Mouse (Mus musculus) thymus, adult 2 months (tissue): Measurements from ENCODE around the gene N4bp1. TPM values are rescaled to one million over a fixed set of nuclear protein-coding genes. Genes with fewer than 3 reads are reported as not detected.
A peak's percentile ranks its signal among the peaks of the same experiment; 100 is the strongest.

Source experiments
- DNase-seq: peaks from one replicate; pipeline ENCODE4 v3.0.0; 2021
- H3K27ac ChIP-seq: fragments of 200-500 bp; 2 replicates; pipeline ENCODE4 v1.5.1; 2012; ENCODE audit warnings: low read length, control low read depth; ENCODE audit not compliant: control insufficient read depth, insufficient read depth
- H3K27me3 ChIP-seq: fragments of 200-500 bp; 2 replicates; pipeline ENCODE4 v1.6.1; 2012; ENCODE audit warnings: mild to moderate bottlenecking, low read length, moderate library complexity, mixed read lengths; ENCODE audit not compliant: control insufficient read depth, insufficient read depth
- H3K36me3 ChIP-seq: fragments of 200-500 bp; 2 replicates; pipeline ENCODE4 v1.6.1; 2012; ENCODE audit warnings: mild to moderate bottlenecking, low read length, moderate library complexity; ENCODE audit not compliant: control insufficient read depth, insufficient read depth
- H3K4me1 ChIP-seq: fragments of 200-500 bp; replicated peaks from 2 replicates; pipeline ENCODE4 v1.6.1; 2012; ENCODE audit warnings: low read length; ENCODE audit not compliant: control insufficient read depth, insufficient read depth
- H3K4me3 ChIP-seq: fragments of 200-500 bp; 2 replicates; pipeline ENCODE4 v1.5.1; 2012; ENCODE audit warnings: mild to moderate bottlenecking, low read length, control low read depth, moderate library complexity; ENCODE audit not compliant: control insufficient read depth, insufficient read depth
- CTCF ChIP-seq: fragments of 200-500 bp; IDR thresholded peaks from 2 replicates; pipeline ENCODE4 v1.5.1; 2012; ENCODE audit warnings: mild to moderate bottlenecking, control low read depth, low read length, moderate library complexity, borderline replicate concordance; ENCODE audit not compliant: control insufficient read depth, poor library complexity, insufficient read depth; ENCODE audit errors: extremely low read depth
- POLR2A ChIP-seq: fragments of 200-500 bp; IDR thresholded peaks from 2 replicates; pipeline ENCODE4 v1.6.1; 2012; ENCODE audit warnings: mild to moderate bottlenecking, low read length, control low read depth, moderate library complexity; ENCODE audit not compliant: control insufficient read depth, poor library complexity, insufficient read depth; ENCODE audit errors: extremely low read depth
- WGBS: fragments of 180-500 bp; shearing (Covaris S2); methylation state at CpG from one replicate; pipeline ENCODE4 v1.1.7; 2018; 5-methylcytosine and 5-hydroxymethylcytosine counted together
- polyA plus RNA-seq: library from polyadenylated mRNA; depleted of rRNA; stranded (reverse); fragments of >200 nt; gene quantifications from 2 replicates; pipeline ENCODE4 v1.2.3, GENCODE M21; 2012

N4bp1 gene
- polyA plus RNA-seq, 1 experiment: 17.2 TPM

DNA sequence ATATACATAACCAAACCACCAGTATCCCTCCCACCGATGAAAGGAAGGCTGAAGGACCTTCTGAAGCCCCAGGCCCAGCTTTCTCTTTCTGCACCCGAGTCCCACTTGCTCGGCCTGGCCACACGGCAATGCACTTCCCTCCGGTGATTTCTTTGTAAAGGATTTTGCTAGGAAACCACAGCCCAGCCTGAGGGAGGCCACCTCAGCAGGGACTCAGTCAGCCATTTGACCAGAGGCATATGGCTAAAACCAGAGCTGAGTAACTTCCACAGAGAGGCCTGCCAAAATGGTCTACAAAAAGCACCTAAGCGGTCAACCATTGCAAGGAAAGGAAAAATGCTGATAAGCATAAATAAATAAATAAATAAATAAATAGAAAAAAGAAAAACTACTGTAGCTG lies 90.3 kb downstream of the N4bp1 start:
- Histone ChIP-seq H3K4me1 (peaks cover 6% of the 10 kb centered on the region; the same call in 1 of the 2 replicates), H3K36me3 (no peaks in the 10 kb centered on the region), H3K4me3 (no peak overlapping the region), H3K27me3 (no peaks in the 10 kb centered on the region), H3K27ac (no peak overlapping the region)
- 51% methylated on average over 6 of the region's 6 CpGs for WGBS
- DNase-seq: no peak
- TF ChIP-seq CTCF (no peak), POLR2A (no peak)

DNA sequence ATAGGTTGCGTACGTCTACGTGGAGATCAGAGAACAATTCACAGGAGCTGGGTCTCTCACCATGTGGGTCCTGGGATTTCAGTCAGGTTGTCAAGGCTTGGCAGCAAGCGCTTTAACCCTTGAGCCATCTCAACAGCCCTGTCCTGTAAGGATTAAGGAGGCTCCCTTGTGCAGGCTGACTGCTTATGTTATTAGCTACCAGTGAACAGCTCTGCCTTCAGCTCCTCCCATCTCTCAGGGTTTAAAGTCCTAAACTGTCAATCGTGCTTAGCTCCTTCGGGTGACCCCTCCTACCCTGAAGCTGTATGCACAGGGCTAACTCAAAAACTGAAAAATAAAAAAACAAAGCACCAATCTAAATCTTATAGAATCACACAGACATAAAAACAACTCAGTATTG lies 93.5 kb downstream of the N4bp1 start:
- DNase-seq: no peak
- H3K27ac ChIP-seq: no peak overlapping the region
- no peak overlapping the region for H3K4me3 ChIP-seq
- no peaks in the 10 kb centered on the region for H3K36me3 ChIP-seq
- no peaks in the 10 kb centered on the region for H3K27me3 ChIP-seq
- no peaks in the 10 kb centered on the region for H3K4me1 ChIP-seq
- 97% methylated on average over 6 of the region's 6 CpGs for WGBS
- no peak for TF ChIP-seq CTCF
- TF ChIP-seq POLR2A: no peak

DNA sequence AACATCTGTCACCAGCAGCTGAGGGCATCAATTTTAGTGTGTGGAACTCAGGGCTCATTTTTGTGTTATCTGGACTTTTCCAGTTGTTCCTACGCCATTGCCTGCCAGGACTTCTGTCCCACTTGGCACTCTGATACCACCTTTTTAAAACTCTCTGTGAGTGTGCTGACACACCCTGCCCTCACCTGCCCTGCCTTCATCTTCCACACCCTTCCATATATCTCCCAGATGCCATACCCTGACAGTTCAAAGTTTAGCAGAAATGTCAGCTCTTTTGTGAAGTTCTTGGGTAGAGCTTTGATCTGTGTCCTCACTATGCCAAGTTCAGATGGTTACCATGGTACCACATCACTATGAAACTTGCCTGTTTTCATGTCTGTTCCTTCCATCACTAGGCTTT lies 95.5 kb downstream of the N4bp1 start:
- no peak for DNase-seq
- WGBS: 97% methylated on average over 1 of the region's 1 CpGs
- no peaks in the 10 kb centered on the region for H3K27me3 ChIP-seq
- no peak for TF ChIP-seq POLR2A
- no peak for TF ChIP-seq CTCF
- no peak overlapping the region for H3K4me3 ChIP-seq
- no peaks in the 10 kb centered on the region for H3K4me1 ChIP-seq
- H3K27ac ChIP-seq: no peak overlapping the region
- H3K36me3 ChIP-seq: no peaks in the 10 kb centered on the region

DNA sequence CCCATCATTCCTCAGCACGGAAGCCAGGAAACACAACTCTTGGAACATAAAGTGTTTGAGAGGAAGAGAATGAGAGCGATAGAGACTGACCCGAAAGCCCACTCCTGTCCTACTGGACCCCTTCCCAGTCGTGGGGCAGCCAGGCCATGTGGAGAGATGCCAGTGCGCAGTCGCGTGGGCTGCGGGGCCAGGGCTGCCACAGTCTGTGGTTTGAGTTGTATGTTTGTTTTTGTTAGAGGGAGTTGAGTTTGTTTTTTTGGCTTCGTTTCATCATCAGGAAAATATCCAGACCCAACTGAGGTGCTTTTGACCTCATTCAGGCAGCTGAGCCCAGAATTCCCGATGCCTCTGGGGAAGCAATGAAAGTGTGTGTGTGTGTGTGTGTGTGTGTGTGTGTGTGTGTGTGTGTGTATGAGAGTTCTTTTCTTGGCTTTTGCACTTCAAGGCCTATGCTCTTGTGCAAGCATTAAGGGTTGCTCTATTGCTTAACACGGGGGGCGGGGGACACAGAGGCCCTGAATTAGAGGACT lies 97.1 kb downstream of the N4bp1 start:
- no peak overlapping the region for H3K27ac ChIP-seq
- no peak overlapping the region for H3K4me3 ChIP-seq
- H3K27me3 ChIP-seq: no peaks in the 10 kb centered on the region
- DNase-seq: no peak
- no peak for TF ChIP-seq CTCF
- no peak for TF ChIP-seq POLR2A
- H3K4me1 ChIP-seq: no peaks in the 10 kb centered on the region
- WGBS: 89% methylated on average over 12 of the region's 12 CpGs
- no peaks in the 10 kb centered on the region for H3K36me3 ChIP-seq

DNA sequence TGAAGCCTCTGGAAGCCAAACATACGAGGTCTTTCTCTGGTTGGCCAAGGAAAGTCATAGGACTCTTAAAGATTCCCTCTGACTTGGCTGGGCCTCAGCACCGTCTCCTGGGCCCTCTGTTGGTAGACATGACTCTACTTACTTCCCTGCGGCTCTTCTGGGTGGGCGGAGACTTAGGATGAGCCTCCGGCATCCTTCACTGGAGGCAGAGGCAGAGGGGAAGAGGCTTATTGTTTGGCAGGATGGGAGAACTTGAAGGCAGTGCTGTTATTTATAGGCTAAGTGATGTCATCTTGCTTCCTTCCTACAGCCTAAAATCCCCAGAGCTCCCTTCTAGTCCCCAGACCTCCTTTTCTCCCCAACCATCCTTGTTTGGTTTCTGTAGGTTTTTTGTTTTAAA lies 98.6 kb downstream of the N4bp1 start:
- 71% methylated on average over 5 of the region's 5 CpGs for WGBS
- H3K4me1 ChIP-seq: no peaks in the 10 kb centered on the region
- no peak for TF ChIP-seq POLR2A
- no peak for TF ChIP-seq CTCF

DNA sequence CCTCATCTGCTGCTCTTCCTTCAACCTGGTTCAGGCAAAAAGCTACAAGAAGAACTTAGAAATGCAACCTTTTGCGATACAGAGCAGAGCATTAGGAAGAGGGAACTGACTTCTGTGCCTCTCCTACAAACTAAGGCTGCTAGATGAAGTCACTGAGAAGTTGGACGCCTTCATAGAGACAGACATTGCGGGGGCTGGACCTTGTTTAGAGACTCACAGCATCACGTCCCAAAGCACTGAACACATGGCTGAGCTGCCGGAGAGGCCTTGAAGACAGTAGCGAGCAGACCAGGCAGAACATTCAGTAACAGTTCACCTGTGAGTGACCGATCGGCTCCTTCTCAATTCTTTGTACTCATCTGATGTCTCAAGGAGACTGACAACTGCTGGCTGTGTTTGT lies 104.0 kb downstream of the N4bp1 start:
- H3K4me3 ChIP-seq: no peak overlapping the region
- no peaks in the 10 kb centered on the region for H3K36me3 ChIP-seq
- TF ChIP-seq POLR2A (no peak), CTCF (no peak)
- no peaks in the 10 kb centered on the region for H3K27me3 ChIP-seq
- H3K4me1 ChIP-seq: peaks cover 5% of the 10 kb centered on the region; the same call in 1 of the 2 replicates
- H3K27ac ChIP-seq: no peak overlapping the region
- DNase-seq: no peak
- WGBS: 97% methylated on average over 8 of the region's 8 CpGs

More for the DNA sequence above, 98.6 kb downstream of the N4bp1 start:
- Histone ChIP-seq H3K4me3 (no peak overlapping the region), H3K27me3 (no peaks in the 10 kb centered on the region), H3K27ac (no peak overlapping the region), H3K36me3 (no peaks in the 10 kb centered on the region)
- DNase-seq: no peak

DNA sequence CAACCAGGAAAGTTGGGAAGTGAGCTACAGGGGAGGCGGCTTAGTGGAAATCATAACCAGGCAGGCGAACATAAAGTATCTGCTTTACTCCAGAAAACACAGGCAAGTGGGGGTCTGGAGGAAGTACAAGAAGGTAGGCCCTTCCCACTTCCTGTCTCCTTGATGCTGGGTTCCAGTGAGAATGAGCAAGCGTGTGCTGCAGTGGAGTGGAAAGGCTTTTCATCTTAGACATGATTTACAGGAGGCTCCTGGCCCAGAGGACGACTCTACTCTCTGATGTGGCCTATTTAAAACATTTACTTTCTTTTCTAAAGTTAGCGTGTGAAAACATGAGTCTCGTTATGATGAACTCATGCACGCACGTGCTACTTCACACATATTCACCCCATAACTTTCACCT lies 105.9 kb downstream of the N4bp1 start:
- TF ChIP-seq CTCF (no peak), POLR2A (no peak)
- no peak overlapping the region for H3K27ac ChIP-seq
- peak; percentile 33 for DNase-seq
- no peaks in the 10 kb centered on the region for H3K27me3 ChIP-seq
- H3K4me3 ChIP-seq: no peak overlapping the region
- WGBS: 20% methylated on average over 8 of the region's 8 CpGs
- no peaks in the 10 kb centered on the region for H3K36me3 ChIP-seq
- peaks cover 5% of the 10 kb centered on the region; the same call in 1 of the 2 replicates for H3K4me1 ChIP-seq
